In genomic region chr11:22860335-22861227, GRCm38 (mm10) we compare ENCODE assay signal across 8 mouse cellular contexts. TPM values are rescaled to one million over a fixed set of nuclear protein-coding genes. Genes with fewer than 3 reads are reported as not detected.
DNase-seq lines count a peak whose midpoint lies in the region; ATAC-seq lines count a peak whose summit lies in the region.

TSS of gene B3gnt2 (minus strand) at chr11:22860961.

- no peaks in the 10 kb centered on the region for H3K36me3 ChIP-seq in heart, embryonic 11.5 days (ENCODE audit: control insufficient read depth, insufficient read depth, low read length)
- no peaks in the 10 kb centered on the region for H3K36me3 ChIP-seq in stomach, embryonic 16.5 days (ENCODE audit: control insufficient read depth, insufficient read depth, low read length)

- DNase-seq in right cerebral cortex, postnatal 4 days: peak; percentile 10
- no peak for DNase-seq in right cerebral cortex, adult 18-20 months
- peak; percentile 28 for DNase-seq in embryo, embryonic 11 days
- peak; percentile 51 to 68 for DNase-seq in kidney, postnatal 4 days
- peak; percentile 70 for DNase-seq in lung, postnatal 10 days
- DNase-seq in ovary, postnatal 10 days (ENCODE audit: low spot score): no peak

- H3K9ac ChIP-seq in heart, embryonic 11.5 days (ENCODE audit: low read depth, low read length): peak within 1 kb of the TSS; percentile 81
- peak within 1 kb of the TSS; percentile 87 for H3K9ac ChIP-seq in stomach, embryonic 16.5 days (ENCODE audit: low read length)

- no peaks in the 10 kb centered on the region for H3K9me3 ChIP-seq in heart, embryonic 11.5 days (replicated peaks; ENCODE audit: control insufficient read depth, low read length)
- no peaks in the 10 kb centered on the region for H3K9me3 ChIP-seq in stomach, embryonic 16.5 days (replicated peaks; ENCODE audit: control insufficient read depth, low read length)

- ATAC-seq in heart, embryonic 11.5 days (replicated peaks; ENCODE audit: insufficient number of reproducible peaks, low FRiP score, low TSS enrichment): no peak
- peak; percentile 56 for ATAC-seq in stomach, embryonic 16.5 days (ENCODE audit: insufficient read depth, low FRiP score)

- H3K4me2 ChIP-seq in heart, embryonic 11.5 days: peak within 1 kb of the TSS; percentile 100
- H3K4me2 ChIP-seq in stomach, embryonic 16.5 days (ENCODE audit: low read depth, low read length): peak within 1 kb of the TSS; percentile 97

- peak within 1 kb of the TSS; percentile 78 for H3K4me3 ChIP-seq in heart, embryonic 11.5 days (ENCODE audit: low read depth, low read length)
- H3K4me3 ChIP-seq in stomach, embryonic 16.5 days (replicated peaks; ENCODE audit: low read length): peak within 1 kb of the TSS; percentile 79

- H3K4me1 ChIP-seq in heart, embryonic 11.5 days (ENCODE audit: control insufficient read depth, insufficient read depth, low read length): peaks cover 6% of the 10 kb centered on the region; the same call in 1 of the 2 replicates
- peaks cover 13% of the 10 kb centered on the region for H3K4me1 ChIP-seq in stomach, embryonic 16.5 days (ENCODE audit: control insufficient read depth, insufficient read depth, low read length)

- H3K27ac ChIP-seq in heart, embryonic 11.5 days (ENCODE audit: low read depth, low read length): peak within 1 kb of the TSS; percentile 68; the same call in 1 of the 2 replicates
- peak within 1 kb of the TSS; percentile 95 for H3K27ac ChIP-seq in stomach, embryonic 16.5 days (ENCODE audit: low read length)

- peaks cover 12% of the 10 kb centered on the region; the same call in 1 of the 2 replicates for H3K27me3 ChIP-seq in heart, embryonic 11.5 days (ENCODE audit: control insufficient read depth, insufficient read depth, low read length)
- H3K27me3 ChIP-seq in stomach, embryonic 16.5 days (ENCODE audit: control insufficient read depth, insufficient read depth, low read length): no peaks in the 10 kb centered on the region

- 6% methylated on average over 41 of the region's 41 CpGs for WGBS in heart, embryonic 11.5 days (ENCODE audit: insufficient replicate concordance)
- WGBS in stomach, embryonic 16.5 days: 5% methylated on average over 41 of the region's 41 CpGs

RNA-seq across cellular contexts. Expression of gene B3gnt2, which starts in this region (rescaled TPM):
- 2.2 and 2.9 TPM in 2 replicates for polyA plus RNA-seq in heart, embryonic 11.5 days (2014; fragmentation: Nextera tagmentation; extraction: Ambion mirVana)
- 12.7 and 12.9 TPM in 2 replicates for polyA plus RNA-seq in stomach, embryonic 16.5 days (2015; fragmentation: Nextera tagmentation; extraction: Ambion mirVana)

Comparison
In these comparisons a context has a peak if more than half of its experiments do, and no peak if none do; other contexts are left out.
1. DNase-seq: peak in right cerebral cortex, postnatal 4 days (single experiment), embryo, embryonic 11 days (single experiment), kidney, postnatal 4 days (2 of 2) and lung, postnatal 10 days (single experiment); none in right cerebral cortex, adult 18-20 months (single experiment) and ovary, postnatal 10 days (single experiment).